In genomic region chr6:12067956-12068355, GRCm38 (mm10) we compare ENCODE assay signal across 25 mouse cellular contexts.
DNase-seq lines count a peak whose midpoint lies in the region; ATAC-seq and TF ChIP-seq lines count a peak whose summit lies in the region.
"Had no signal": no experiment of that assay in that cellular context is flagged by ENCODE, and none has a peak within 500 bp of the region (broad histone marks: within the 10 kb centered on the region; RNA-seq: fewer than 3 reads in every experiment).

No protein-coding gene starts in this region.

- no peaks in the 10 kb centered on the region for H3K9me3 ChIP-seq in forebrain, embryonic 13.5 days (replicated peaks)
- H3K9me3 ChIP-seq in forebrain, postnatal 0 days (ENCODE audit: low read length) = no peaks in the 10 kb centered on the region
- no peaks in the 10 kb centered on the region for H3K9me3 ChIP-seq in forebrain, embryonic 16.5 days (ENCODE audit: control insufficient read depth, low read length)
- H3K9me3 ChIP-seq in forebrain, embryonic 10.5 days = no peaks in the 10 kb centered on the region
- no peaks in the 10 kb centered on the region for H3K9me3 ChIP-seq in midbrain, embryonic 11.5 days (ENCODE audit: control insufficient read depth, low read length)
- no peaks in the 10 kb centered on the region for H3K9me3 ChIP-seq in midbrain, postnatal 0 days (ENCODE audit: low read length)
- H3K9me3 ChIP-seq: G1E; heart, embryonic 12.5 days; heart, embryonic 15.5 days; hindbrain, embryonic 10.5 days; hindbrain, embryonic 15.5 days had no signal

- ATAC-seq in forebrain, embryonic 13.5 days = 0 out of 2 replicates have a peak, but pooled peaks have one; percentile 6
- ATAC-seq in forebrain, postnatal 0 days = no peak
- 0 out of 2 replicates have a peak, but pooled peaks have one; percentile 38 for ATAC-seq in forebrain, embryonic 16.5 days
- ATAC-seq in midbrain, embryonic 11.5 days (ENCODE audit: low FRiP score) = 0 out of 2 replicates have a peak, but pooled peaks have one; percentile 22
- ATAC-seq in midbrain, postnatal 0 days (ENCODE audit: low FRiP score) = no peak
- ATAC-seq in megakaryocyte progenitor cell, adult 5-6 weeks (replicated peaks; ENCODE audit: poor library complexity) = no peak
- ATAC-seq: intestine, postnatal 0 days; Patski had no signal

- no peaks in the 10 kb centered on the region for H3K27me3 ChIP-seq in forebrain, embryonic 13.5 days
- no peaks in the 10 kb centered on the region for H3K27me3 ChIP-seq in forebrain, postnatal 0 days (ENCODE audit: insufficient read depth, low read length)
- no peaks in the 10 kb centered on the region for H3K27me3 ChIP-seq in forebrain, embryonic 16.5 days (replicated peaks; ENCODE audit: control insufficient read depth, insufficient read depth, low read length)
- no peaks in the 10 kb centered on the region for H3K27me3 ChIP-seq in forebrain, embryonic 10.5 days (ENCODE audit: poor library complexity, severe bottlenecking)
- no peaks in the 10 kb centered on the region for H3K27me3 ChIP-seq in midbrain, embryonic 11.5 days (ENCODE audit: control insufficient read depth, insufficient read depth, low read length)
- H3K27me3 ChIP-seq in midbrain, postnatal 0 days (ENCODE audit: insufficient read depth, low read length) = no peaks in the 10 kb centered on the region
- H3K27me3 ChIP-seq: CH12.LX; heart, embryonic 12.5 days; heart, embryonic 15.5 days; hindbrain, embryonic 15.5 days; Patski had no signal

- H3K4me2 ChIP-seq in forebrain, embryonic 13.5 days = no peak overlapping the region
- no peak overlapping the region for H3K4me2 ChIP-seq in forebrain, postnatal 0 days (ENCODE audit: low read depth)
- no peak overlapping the region for H3K4me2 ChIP-seq in forebrain, embryonic 16.5 days (ENCODE audit: low read length)
- no peak overlapping the region for H3K4me2 ChIP-seq in midbrain, embryonic 11.5 days
- H3K4me2 ChIP-seq in midbrain, postnatal 0 days (ENCODE audit: low read depth, low read length, poor library complexity, severe bottlenecking) = no peak overlapping the region
- H3K4me2 ChIP-seq: heart, embryonic 12.5 days; heart, embryonic 15.5 days; hindbrain, embryonic 15.5 days had no signal

- H3K9ac ChIP-seq in forebrain, embryonic 13.5 days = no peak overlapping the region
- no peak overlapping the region for H3K9ac ChIP-seq in forebrain, postnatal 0 days
- no peak overlapping the region for H3K9ac ChIP-seq in forebrain, embryonic 16.5 days (replicated peaks; ENCODE audit: low read depth, low read length)
- no peak overlapping the region for H3K9ac ChIP-seq in midbrain, embryonic 11.5 days (ENCODE audit: low read length)
- no peak overlapping the region for H3K9ac ChIP-seq in midbrain, postnatal 0 days (replicated peaks; ENCODE audit: low read length, poor library complexity, severe bottlenecking)
- H3K9ac ChIP-seq: heart, embryonic 12.5 days; heart, embryonic 15.5 days; hindbrain, embryonic 15.5 days had no signal

- H3K27ac ChIP-seq in forebrain, embryonic 13.5 days = no peak overlapping the region
- no peak overlapping the region for H3K27ac ChIP-seq in forebrain, postnatal 0 days (ENCODE audit: low read depth, low read length)
- no peak overlapping the region for H3K27ac ChIP-seq in forebrain, embryonic 16.5 days (ENCODE audit: low read length)
- no peak overlapping the region for H3K27ac ChIP-seq in forebrain, embryonic 10.5 days
- no peak overlapping the region for H3K27ac ChIP-seq in midbrain, embryonic 11.5 days (ENCODE audit: low read depth, low read length)
- no peak overlapping the region for H3K27ac ChIP-seq in midbrain, postnatal 0 days (ENCODE audit: low read depth, low read length)
- H3K27ac ChIP-seq: heart, embryonic 15.5 days; hindbrain, embryonic 10.5 days; hindbrain, embryonic 15.5 days had no signal

- H3K36me3 ChIP-seq in forebrain, embryonic 13.5 days (ENCODE audit: poor library complexity, severe bottlenecking) = no peaks in the 10 kb centered on the region
- H3K36me3 ChIP-seq in forebrain, postnatal 0 days (ENCODE audit: insufficient read depth) = peaks cover 3% of the 10 kb centered on the region; the same call in 1 of the 2 replicates
- H3K36me3 ChIP-seq in forebrain, embryonic 16.5 days (ENCODE audit: control insufficient read depth, insufficient read depth) = no peaks in the 10 kb centered on the region; the same call in 1 of the 2 replicates
- peaks cover 3% of the 10 kb centered on the region; the same call in 1 of the 2 replicates for H3K36me3 ChIP-seq in forebrain, embryonic 10.5 days (replicated peaks)
- H3K36me3 ChIP-seq in midbrain, embryonic 11.5 days (ENCODE audit: control insufficient read depth, insufficient read depth, low read length) = no peaks in the 10 kb centered on the region
- H3K36me3 ChIP-seq in midbrain, postnatal 0 days (ENCODE audit: insufficient read depth, low read length) = no peaks in the 10 kb centered on the region
- H3K36me3 ChIP-seq: heart, embryonic 15.5 days; hindbrain, embryonic 15.5 days had no signal

- no peak for DNase-seq in forebrain, postnatal 0 days
- DNase-seq in forebrain, embryonic 10.5 days (ENCODE audit: extremely low spot score, low spot score) = no peak
- no peak for DNase-seq in midbrain, embryonic 11.5 days (ENCODE audit: low spot score, missing footprints)
- no peak for DNase-seq in midbrain, postnatal 0 days (ENCODE audit: low spot score)
- DNase-seq: adrenal gland, postnatal 10 days; adrenal gland, postnatal 36 days; B cell, adult 2 months; cerebellum, adult 11 months; cerebellum, adult 2 months; cerebellum, adult 9-11 months; gastrocnemius, postnatal 25 days; heart, adult 18-20 months; heart, postnatal 10 days; heart, postnatal 36 days had no signal

- H3K4me1 ChIP-seq in forebrain, embryonic 13.5 days = no peaks in the 10 kb centered on the region
- H3K4me1 ChIP-seq in forebrain, postnatal 0 days (ENCODE audit: insufficient read depth) = no peaks in the 10 kb centered on the region
- no peaks in the 10 kb centered on the region for H3K4me1 ChIP-seq in forebrain, embryonic 16.5 days (replicated peaks; ENCODE audit: control insufficient read depth, insufficient read depth, low read length)
- H3K4me1 ChIP-seq in forebrain, embryonic 10.5 days = no peaks in the 10 kb centered on the region
- H3K4me1 ChIP-seq in midbrain, embryonic 11.5 days (ENCODE audit: control insufficient read depth, insufficient read depth, low read length) = no peaks in the 10 kb centered on the region
- no peaks in the 10 kb centered on the region for H3K4me1 ChIP-seq in midbrain, postnatal 0 days (ENCODE audit: insufficient read depth, low read length)
- H3K4me1 ChIP-seq: hindbrain, embryonic 10.5 days; hindbrain, embryonic 15.5 days had no signal

- 75% methylated on average over 4 of the region's 4 CpGs for WGBS in forebrain, embryonic 13.5 days
- WGBS in forebrain, postnatal 0 days = 45% methylated on average over 4 of the region's 4 CpGs
- 55% methylated on average over 4 of the region's 4 CpGs for WGBS in forebrain, embryonic 16.5 days
- WGBS in forebrain, embryonic 10.5 days = 94% methylated on average over 4 of the region's 4 CpGs
- WGBS in midbrain, embryonic 11.5 days = 85% methylated on average over 4 of the region's 4 CpGs
- WGBS in midbrain, postnatal 0 days = 78% methylated on average over 4 of the region's 4 CpGs

- TF ChIP-seq CTCF in forebrain, postnatal 0 days (IDR thresholded peaks at IDR 0.05; ENCODE audit: low read depth) = no peak
- no peak for TF ChIP-seq CTCF in midbrain, postnatal 0 days (IDR thresholded peaks at IDR 0.05)

- no peak overlapping the region for H3K4me3 ChIP-seq in forebrain, embryonic 13.5 days
- no peak overlapping the region for H3K4me3 ChIP-seq in forebrain, postnatal 0 days (ENCODE audit: low read depth, low read length)
- H3K4me3 ChIP-seq in forebrain, embryonic 16.5 days (replicated peaks; ENCODE audit: low read length) = no peak overlapping the region
- H3K4me3 ChIP-seq in forebrain, embryonic 10.5 days = no peak overlapping the region
- no peak overlapping the region for H3K4me3 ChIP-seq in midbrain, embryonic 11.5 days (ENCODE audit: low read depth, low read length)
- no peak overlapping the region for H3K4me3 ChIP-seq in midbrain, postnatal 0 days (ENCODE audit: low read depth, low read length)
- H3K4me3 ChIP-seq: heart, embryonic 12.5 days; heart, embryonic 15.5 days; hindbrain, embryonic 10.5 days; hindbrain, embryonic 15.5 days had no signal

Comparison
In these comparisons a context has a peak if more than half of its experiments do, and no peak if none do; other contexts are left out.
1. ATAC-seq: peak in forebrain, embryonic 13.5 days (single experiment), forebrain, embryonic 16.5 days (single experiment) and midbrain, embryonic 11.5 days (single experiment); none in forebrain, postnatal 0 days (single experiment), midbrain, postnatal 0 days (single experiment) and megakaryocyte progenitor cell, adult 5-6 weeks (single experiment).